Mouse (Mus musculus) myocyte (in vitro differentiated cells): ENCODE results near the gene Alkbh6.
A peak's percentile ranks its signal among the peaks of the same experiment; 100 is the strongest.

Source experiments
- E2F4 ChIP-seq: IDR thresholded peaks from one replicate; pipeline ENCODE4 v1.6.1; 2011; ENCODE audit warnings: mild to moderate bottlenecking, control low read depth, moderate library complexity; ENCODE audit not compliant: insufficient read depth
- MAX ChIP-seq: IDR thresholded peaks from one replicate; pipeline ENCODE4 v1.6.1; 2011; ENCODE audit warnings: low read depth, mild to moderate bottlenecking, control low read depth
- MYOD1 ChIP-seq, 3 experiments: IDR thresholded peaks; one replicate each; pipeline ENCODE4 v1.6.1; 2011; ENCODE audit warnings: control low read depth in 2 of 3, low read depth in 2 of 3, mild to moderate bottlenecking in 2 of 3, moderate library complexity in 1 of 3; ENCODE audit not compliant: insufficient read length in 2 of 3, control insufficient read depth in 1 of 3
- MYOG ChIP-seq, 3 experiments: IDR thresholded peaks; one replicate each; pipeline ENCODE4 v1.6.1; 2011; ENCODE audit warnings: control low read depth in 2 of 3, low read depth in 2 of 3, mild to moderate bottlenecking in 2 of 3; ENCODE audit not compliant: insufficient read length in 2 of 3, control insufficient read depth in 1 of 3, insufficient read depth in 1 of 3
- POLR2A ChIP-seq: IDR thresholded peaks from one replicate; pipeline ENCODE4 v1.6.1; 2011; ENCODE audit warnings: low read depth, mild to moderate bottlenecking, control low read depth, moderate library complexity; ENCODE audit not compliant: insufficient read length
- POLR2AphosphoS2 ChIP-seq: IDR thresholded peaks from one replicate; pipeline ENCODE4 v1.6.1; 2011; ENCODE audit warnings: low read depth, control low read depth; ENCODE audit not compliant: insufficient read length
- SRF ChIP-seq: IDR thresholded peaks from one replicate; pipeline ENCODE4 v1.6.1; 2011; ENCODE audit warnings: low read depth; ENCODE audit not compliant: control insufficient read depth, insufficient read length
- TCF12 ChIP-seq: IDR thresholded peaks from one replicate; pipeline ENCODE4 v1.6.1; 2011; ENCODE audit warnings: mild to moderate bottlenecking, control low read depth; ENCODE audit not compliant: poor library complexity, insufficient read depth, severe bottlenecking
- TCF3 ChIP-seq: IDR thresholded peaks from one replicate; pipeline ENCODE4 v1.6.1; 2011; ENCODE audit warnings: low read depth, control low read depth; ENCODE audit not compliant: insufficient read length

DNA sequence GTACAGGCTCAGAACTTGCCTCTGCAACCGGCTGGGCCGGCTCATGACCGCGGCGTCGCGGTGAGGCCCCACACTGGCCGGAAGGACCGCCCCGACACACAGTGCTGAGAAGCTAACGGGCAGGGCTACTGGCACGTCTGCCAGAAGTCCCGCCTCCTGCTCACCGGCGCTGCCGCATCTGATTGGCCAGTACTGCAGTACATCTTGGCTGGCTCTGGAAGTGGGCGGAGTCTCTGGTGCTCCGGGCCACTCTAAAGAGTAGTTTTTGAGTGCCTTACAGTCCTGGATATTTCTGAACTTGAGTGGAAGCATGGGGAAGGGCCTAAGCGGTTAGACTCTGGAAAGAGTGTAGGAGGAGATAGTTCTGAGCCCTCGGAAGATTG, 13.8 kb downstream of the Alkbh6 start:
- TF ChIP-seq POLR2AphosphoS2 (peak; percentile 87), MYOD1 (IDR thresholded peaks at IDR 0.05; ENCODE audit: control insufficient read depth in 1 of 3, insufficient read length in 2 of 3, low read depth in 2 of 3) (no peak), POLR2A (peak; percentile 83), MAX (no peak), E2F4 (no peak), TCF3 (no peak), MYOG (IDR thresholded peaks at IDR 0.05; ENCODE audit: control insufficient read depth in 1 of 3, insufficient read depth in 1 of 3, insufficient read length in 2 of 3, low read depth in 2 of 3) (peak in 1 of 3 experiments; percentile 0), TCF12 (no peak), SRF (no peak)
